Mouse (Mus musculus) layer of hippocampus, postnatal 36 days (tissue): ENCODE results near the gene Wdfy3. TPM values are rescaled to one million over a fixed set of nuclear protein-coding genes. Genes with fewer than 3 reads are reported as not detected.

ENCODE experiments used
- DNase-seq, 2 experiments: peaks; one replicate each; pipeline ENCODE4 v3.0.0; 2022
- total RNA-seq, 2 experiments: library from RNA; stranded (reverse); gene quantifications; 2 replicates each; pipeline ENCODE4 v1.2.3; 2021

Gene Wdfy3
- total RNA-seq, 2 experiments from 2014 or later, result 116 to 122 TPM

GRCm38 (mm10) chr5:101827477-101827876, 242.2 kb downstream of the Wdfy3 start:
- no peak for DNase-seq

GRCm38 (mm10) chr5:101826531-101826970, 243.2 kb downstream of the Wdfy3 start:
- DNase-seq, result no peak

GRCm38 (mm10) chr5:101825111-101825911, 244.4 kb downstream of the Wdfy3 start:
- no peak for DNase-seq

- no peak for DNase-seq
Observed at GRCm38 (mm10) chr5:101822311-101822670, 247.4 kb downstream of the Wdfy3 start.

- no peak for DNase-seq
Observed at GRCm38 (mm10) chr5:101821491-101822310, 248.0 kb downstream of the Wdfy3 start.

- no peak for DNase-seq
Observed at GRCm38 (mm10) chr5:101821052-101821451, 248.7 kb downstream of the Wdfy3 start.

- DNase-seq, result no peak
Observed at GRCm38 (mm10) chr5:101819844-101820243, 249.9 kb downstream of the Wdfy3 start.

- no peak for DNase-seq
Observed at GRCm38 (mm10) chr5:101819216-101819615, 250.5 kb downstream of the Wdfy3 start.

- no peak for DNase-seq
Observed at GRCm38 (mm10) chr5:101816822-101817221, 252.9 kb downstream of the Wdfy3 start.

- DNase-seq, result no peak
Observed at GRCm38 (mm10) chr5:101811296-101812169, 258.2 kb downstream of the Wdfy3 start.

- DNase-seq, result no peak
Observed at GRCm38 (mm10) chr5:101802358-101803022, 267.2 kb downstream of the Wdfy3 start.

- no peak for DNase-seq
Observed at GRCm38 (mm10) chr5:101801891-101802290, 267.8 kb downstream of the Wdfy3 start.

GRCm38 (mm10) chr5:101792665-101793064, 277.1 kb downstream of the Wdfy3 start:
- no peak for DNase-seq

- no peak for DNase-seq
Observed at GRCm38 (mm10) chr5:101790560-101790959, 279.2 kb downstream of the Wdfy3 start.

GRCm38 (mm10) chr5:101789770-101790169, 280.0 kb downstream of the Wdfy3 start:
- no peak for DNase-seq

GRCm38 (mm10) chr5:101785921-101786614, 283.7 kb downstream of the Wdfy3 start:
- no peak for DNase-seq

- DNase-seq, result no peak
Observed at GRCm38 (mm10) chr5:101784787-101785186, 284.9 kb downstream of the Wdfy3 start.

GRCm38 (mm10) chr5:101784328-101784727, 285.4 kb downstream of the Wdfy3 start:
- DNase-seq, result no peak
